Mouse (Mus musculus) embryonic facial prominence, embryonic 12.5 days (tissue): ENCODE data around the gene Sun2. TPM values are rescaled to one million over a fixed set of nuclear protein-coding genes. Genes with fewer than 3 reads are reported as not detected.

Source experiments
- ATAC-seq: fragments of 200-750 bp; cut with Nextera tagmentation; 2 replicates; pipeline ENCODE4 v1.8.0; 2017; ENCODE audit not compliant: insufficient number of reproducible peaks, insufficient read depth, low FRiP score, low TSS enrichment
- H3K27ac ChIP-seq: fragments of 300-500 bp; sonication (generic); 2 replicates; pipeline ENCODE4 v1.5.1; 2016; ENCODE audit warnings: mild to moderate bottlenecking
- H3K27me3 ChIP-seq: fragments of 300-500 bp; sonication (generic); 2 replicates; pipeline ENCODE4 v1.6.1; 2016; ENCODE audit warnings: mild to moderate bottlenecking, moderate library complexity
- H3K36me3 ChIP-seq: fragments of 300-500 bp; sonication (generic); 2 replicates; pipeline ENCODE4 v1.6.1; 2016; ENCODE audit warnings: mild to moderate bottlenecking
- H3K4me1 ChIP-seq: fragments of 300-500 bp; sonication (generic); 2 replicates; pipeline ENCODE4 v1.6.1; 2016
- H3K4me2 ChIP-seq: fragments of 300-500 bp; sonication (generic); replicated peaks from 2 replicates; pipeline ENCODE4 v1.6.1; 2016; ENCODE audit warnings: mild to moderate bottlenecking, moderate library complexity
- H3K4me3 ChIP-seq: fragments of 300-500 bp; sonication (generic); 2 replicates; pipeline ENCODE4 v1.5.1; 2016; ENCODE audit warnings: mild to moderate bottlenecking
- H3K9ac ChIP-seq: fragments of 300-500 bp; sonication (generic); 2 replicates; pipeline ENCODE4 v1.6.1; 2016; ENCODE audit warnings: mild to moderate bottlenecking, moderate library complexity
- H3K9me3 ChIP-seq: fragments of 300-500 bp; sonication (generic); 2 replicates; pipeline ENCODE4 v1.6.1; 2016; ENCODE audit warnings: mild to moderate bottlenecking, moderate library complexity
- WGBS: fragments of 180-500 bp; shearing (Covaris S2); methylation state at CpG from one replicate; pipeline ENCODE4 v1.1.7; 2016; 5-methylcytosine and 5-hydroxymethylcytosine counted together
- polyA plus RNA-seq: library from polyadenylated mRNA; unstranded; fragments of >200 nt; fragmentation: Nextera tagmentation; extraction: Ambion mirVana; gene quantifications from 2 replicates; pipeline ENCODE4 v1.2.1, GENCODE M21; 2016

The Sun2 gene
- 6.0 and 6.2 TPM in 2 replicates for polyA plus RNA-seq

- H3K4me2 ChIP-seq: peak within 1 kb of the TSS; percentile 85
- peak; percentile 87 for ATAC-seq
- under 1% methylated on average over 87 of the region's 93 CpGs for WGBS
- H3K4me1 ChIP-seq: peaks cover 17% of the 10 kb centered on the region; the same call in 1 of the 2 replicates
- peaks cover 25% of the 10 kb centered on the region for H3K36me3 ChIP-seq
- no peaks in the 10 kb centered on the region for H3K9me3 ChIP-seq
- peak within 1 kb of the TSS; percentile 94 for H3K9ac ChIP-seq
- H3K27me3 ChIP-seq: no peaks in the 10 kb centered on the region
- H3K27ac ChIP-seq: peak within 1 kb of the TSS; percentile 63; the same call in 1 of the 2 replicates
- peak within 1 kb of the TSS; percentile 89 for H3K4me3 ChIP-seq
Measured at GRCm38 (mm10) chr15:79741921-79742705, at the start of gene Sun2. TSS of gene Sun2 (minus strand) at chr15:79742536.

DNA sequence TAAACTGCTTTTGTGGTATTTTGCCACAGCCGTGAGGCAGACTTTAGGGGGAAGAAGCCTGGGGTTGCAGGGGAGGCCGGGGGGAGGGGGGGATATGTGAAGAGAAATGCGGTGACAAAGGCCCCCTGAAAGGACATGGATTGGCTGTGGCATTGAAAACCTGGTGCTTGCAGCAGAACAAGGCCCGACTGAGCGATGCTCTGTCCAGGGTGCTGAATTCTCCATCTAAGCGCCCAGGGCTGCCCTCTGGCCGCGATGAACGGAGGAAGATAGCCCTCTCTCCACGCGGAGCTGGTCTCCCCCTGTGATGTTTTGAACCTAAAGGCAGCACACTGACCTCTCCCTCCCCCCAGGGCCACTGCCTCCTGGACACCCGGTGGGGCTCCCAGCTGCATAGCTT lies 49.2 kb upstream of the Sun2 start:
- no peak overlapping the region for H3K4me3 ChIP-seq
- H3K9me3 ChIP-seq: no peaks in the 10 kb centered on the region
- no peak overlapping the region for H3K27ac ChIP-seq
- H3K9ac ChIP-seq: no peak overlapping the region
- WGBS: 4% methylated on average over 12 of the region's 12 CpGs
- ATAC-seq: no peak
- H3K36me3 ChIP-seq: no peaks in the 10 kb centered on the region
- H3K4me2 ChIP-seq: no peak overlapping the region
- H3K27me3 ChIP-seq: peaks cover 14% of the 10 kb centered on the region
- H3K4me1 ChIP-seq: no peaks in the 10 kb centered on the region

DNA sequence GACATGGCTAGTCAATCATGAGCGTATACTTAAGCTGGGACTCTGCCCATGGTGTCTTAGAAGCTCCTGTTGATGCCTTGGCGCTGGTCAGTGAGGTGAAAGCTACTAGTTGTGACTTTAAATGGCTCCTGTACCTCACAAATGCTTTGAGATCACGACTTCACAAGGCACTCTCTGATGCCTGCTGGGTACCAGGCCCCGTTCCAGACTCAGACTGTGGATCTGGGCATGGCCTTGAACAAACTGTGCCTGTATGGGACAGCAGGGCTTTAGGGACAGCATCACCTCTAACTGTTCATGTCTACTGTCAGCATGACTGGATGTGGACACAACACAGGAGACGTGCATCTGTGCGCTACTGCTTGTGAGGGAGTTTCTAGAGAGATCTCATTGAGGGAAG lies 48.6 kb upstream of the Sun2 start:
- no peak overlapping the region for H3K4me2 ChIP-seq
- H3K27ac ChIP-seq: no peak overlapping the region
- H3K4me3 ChIP-seq: no peak overlapping the region
- H3K4me1 ChIP-seq: no peaks in the 10 kb centered on the region
- no peaks in the 10 kb centered on the region for H3K36me3 ChIP-seq
- no peak for ATAC-seq
- no peaks in the 10 kb centered on the region for H3K9me3 ChIP-seq
- 84% methylated on average over 6 of the region's 6 CpGs for WGBS
- H3K27me3 ChIP-seq: peaks cover 14% of the 10 kb centered on the region
- no peak overlapping the region for H3K9ac ChIP-seq

DNA sequence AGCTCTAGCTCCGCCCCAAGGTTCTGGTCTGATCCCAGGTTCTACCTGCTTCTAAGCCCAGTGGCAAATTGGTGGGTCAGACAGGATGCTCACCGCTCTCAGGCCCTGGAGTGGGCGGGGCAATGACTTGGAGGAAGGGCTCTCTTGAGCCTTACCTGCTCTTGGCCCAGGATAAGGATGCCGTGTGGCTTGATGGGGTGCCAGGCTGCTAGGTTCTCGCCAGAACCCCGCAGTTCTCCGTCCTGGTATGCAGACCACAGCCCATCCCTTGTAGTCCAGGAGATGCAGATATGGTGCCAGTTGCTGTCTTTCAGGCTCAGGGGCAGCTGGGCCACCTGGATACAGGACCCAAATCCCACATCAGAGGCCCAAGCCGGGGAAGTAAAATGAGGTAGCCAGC lies 47.8 kb upstream of the Sun2 start:
- ATAC-seq: no peak
- peaks cover 14% of the 10 kb centered on the region for H3K27me3 ChIP-seq

GRCm38 (mm10) chr15:79787815-79788214 lies 45.5 kb upstream of the Sun2 start:
- no peak for ATAC-seq
- no peak overlapping the region for H3K4me2 ChIP-seq
- no peak overlapping the region for H3K27ac ChIP-seq
- H3K4me1 ChIP-seq: no peaks in the 10 kb centered on the region
- H3K9ac ChIP-seq: no peak overlapping the region
- no peaks in the 10 kb centered on the region for H3K36me3 ChIP-seq
- H3K27me3 ChIP-seq: peaks cover 9% of the 10 kb centered on the region; the same call in 1 of the 2 replicates
- no peaks in the 10 kb centered on the region for H3K9me3 ChIP-seq
- H3K4me3 ChIP-seq: no peak overlapping the region
- 57% methylated on average over 8 of the region's 8 CpGs for WGBS

More for the DNA sequence above, 47.8 kb upstream of the Sun2 start:
- H3K9ac ChIP-seq: no peak overlapping the region
- no peak overlapping the region for H3K27ac ChIP-seq
- no peaks in the 10 kb centered on the region for H3K9me3 ChIP-seq
- H3K4me3 ChIP-seq: no peak overlapping the region
- no peak overlapping the region for H3K4me2 ChIP-seq
- WGBS: 50% methylated on average over 8 of the region's 8 CpGs
- H3K36me3 ChIP-seq: no peaks in the 10 kb centered on the region
- no peaks in the 10 kb centered on the region for H3K4me1 ChIP-seq

GRCm38 (mm10) chr15:79785056-79785455 lies 42.7 kb upstream of the Sun2 start:
- H3K4me1 ChIP-seq: no peaks in the 10 kb centered on the region
- 63% methylated on average over 1 of the region's 1 CpGs for WGBS
- H3K27ac ChIP-seq: no peak overlapping the region
- H3K4me2 ChIP-seq: no peak overlapping the region
- peaks cover 4% of the 10 kb centered on the region; the same call in 1 of the 2 replicates for H3K27me3 ChIP-seq
- no peaks in the 10 kb centered on the region for H3K36me3 ChIP-seq
- ATAC-seq: no peak
- H3K4me3 ChIP-seq: no peak overlapping the region
- no peaks in the 10 kb centered on the region for H3K9me3 ChIP-seq
- no peak overlapping the region for H3K9ac ChIP-seq

DNA sequence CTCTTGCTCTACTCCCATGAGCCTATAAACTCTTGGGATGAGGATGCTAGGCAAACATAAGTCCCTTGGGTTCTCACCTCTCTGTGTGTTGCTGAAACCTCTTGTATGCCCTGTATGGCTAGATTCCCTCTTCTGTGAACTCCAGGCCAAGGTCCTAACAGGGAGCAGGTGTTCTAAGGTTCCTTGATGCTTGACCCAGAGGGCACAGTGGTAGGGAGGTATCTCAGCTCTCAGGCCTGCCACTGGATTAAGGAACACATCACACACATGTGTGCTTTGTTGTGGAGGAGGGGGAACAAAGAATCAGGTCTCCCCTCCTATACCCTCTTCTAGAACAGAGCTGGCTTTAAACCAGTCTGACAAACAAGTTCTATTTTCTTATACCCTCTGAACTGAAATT lies 35.4 kb upstream of the Sun2 start, which contains the start of gene Dnal4:
Dnal4 (minus strand) TSS at position 101 of the 400 bp plus-strand sequence.
- no peak within 1 kb of the TSS for H3K4me2 ChIP-seq
- H3K27me3 ChIP-seq: no peaks in the 10 kb centered on the region
- ATAC-seq: no peak
- no peak within 1 kb of the TSS for H3K27ac ChIP-seq
- H3K9ac ChIP-seq: no peak within 1 kb of the TSS
- no peak within 1 kb of the TSS for H3K4me3 ChIP-seq
- H3K36me3 ChIP-seq: no peaks in the 10 kb centered on the region
- H3K9me3 ChIP-seq: no peaks in the 10 kb centered on the region
- peaks cover 15% of the 10 kb centered on the region for H3K4me1 ChIP-seq

- Histone ChIP-seq H3K27ac (no peak overlapping the region), H3K4me3 (no peak overlapping the region), H3K36me3 (no peaks in the 10 kb centered on the region), H3K9me3 (no peaks in the 10 kb centered on the region), H3K4me2 (no peak overlapping the region), H3K27me3 (no peaks in the 10 kb centered on the region), H3K4me1 (peaks cover 15% of the 10 kb centered on the region), H3K9ac (no peak overlapping the region)
- 72% methylated on average over 7 of the region's 7 CpGs for WGBS
- ATAC-seq: no peak
Measured at GRCm38 (mm10) chr15:79775662-79776061, 33.3 kb upstream of the Sun2 start.

DNA sequence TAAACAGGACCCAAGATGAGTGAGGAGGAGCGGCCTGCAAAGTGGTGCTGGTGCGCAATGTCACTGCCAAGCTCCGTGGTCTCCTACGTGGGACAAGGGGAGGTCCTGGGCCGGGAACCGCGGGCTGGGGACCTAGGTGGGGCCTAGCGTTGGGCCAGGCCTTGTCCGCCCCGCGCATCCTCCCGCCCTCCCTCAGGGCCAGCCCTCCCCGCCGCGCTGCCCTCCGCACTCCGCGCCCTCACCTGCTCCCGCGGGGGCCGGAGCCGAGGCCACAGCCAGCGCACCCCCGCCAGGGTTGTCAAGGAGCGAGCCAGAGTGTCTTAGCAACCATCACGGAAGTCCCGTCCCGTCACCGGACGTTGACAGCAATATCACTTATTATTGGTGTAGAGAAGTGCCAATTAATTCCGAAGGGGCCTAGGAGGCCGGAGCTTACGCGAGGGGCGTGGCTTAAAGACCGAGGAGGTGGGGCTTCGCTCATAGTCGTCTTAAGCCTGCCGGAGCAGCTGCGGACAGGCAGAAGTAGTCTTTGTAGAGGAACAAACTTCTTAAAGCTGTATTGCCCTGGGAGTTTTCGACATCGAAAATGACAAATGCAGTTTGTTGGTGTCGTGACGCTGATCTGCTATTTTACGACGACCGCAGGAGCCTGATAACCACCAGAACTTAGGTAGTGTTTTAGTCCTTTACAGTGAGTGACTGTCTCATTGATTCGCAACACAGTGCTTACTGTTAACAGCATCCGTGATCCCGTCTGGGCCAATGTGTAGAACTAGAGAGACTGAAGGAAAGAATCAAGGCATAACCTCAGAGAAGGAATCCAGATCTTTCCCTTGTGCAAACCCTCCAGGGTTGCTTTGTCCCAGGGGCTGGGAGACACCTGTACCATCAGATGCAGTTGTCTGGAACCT lies 32.0 kb upstream of the Sun2 start:
- Histone ChIP-seq H3K4me2 (peak overlapping the region; percentile 70), H3K9me3 (no peaks in the 10 kb centered on the region), H3K36me3 (no peaks in the 10 kb centered on the region), H3K27me3 (no peaks in the 10 kb centered on the region), H3K9ac (peak overlapping the region; percentile 80), H3K4me3 (peak overlapping the region; percentile 89), H3K27ac (peak overlapping the region; percentile 55; the same call in 1 of the 2 replicates), H3K4me1 (peaks cover 15% of the 10 kb centered on the region)
- peak; percentile 98 for ATAC-seq
- under 1% methylated on average over 50 of the region's 50 CpGs for WGBS

DNA sequence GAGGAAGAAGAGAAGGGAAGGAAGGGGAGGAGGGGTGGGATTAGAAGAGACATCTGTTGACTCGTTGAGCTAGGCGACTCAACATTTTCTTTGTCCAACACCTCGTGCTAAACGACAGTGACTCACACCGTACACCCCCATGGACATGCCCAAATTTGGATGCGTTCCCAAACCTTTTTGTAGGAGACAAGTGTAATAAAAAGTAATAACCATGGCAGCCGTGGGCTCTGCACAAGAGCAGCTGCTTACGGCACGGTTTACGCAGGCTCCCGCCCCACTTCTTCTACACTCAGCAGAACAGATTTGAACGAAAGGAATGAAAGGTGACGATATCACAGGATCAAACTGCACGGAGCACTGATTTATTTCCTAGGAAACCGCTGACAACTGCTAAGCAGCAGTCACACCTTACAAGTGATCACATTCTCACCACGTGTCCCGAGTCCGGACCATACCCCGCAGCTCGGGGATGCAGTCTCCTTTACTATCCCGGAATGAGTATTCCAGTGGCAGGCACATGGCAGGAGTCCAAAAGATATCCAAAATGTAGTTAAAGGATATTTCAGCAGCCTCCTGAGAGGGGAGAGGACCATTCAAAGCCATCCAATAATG lies 28.4 kb upstream of the Sun2 start:
- Histone ChIP-seq H3K9me3 (no peaks in the 10 kb centered on the region), H3K4me2 (no peak overlapping the region)
- 90% methylated on average over 21 of the region's 21 CpGs for WGBS

GRCm38 (mm10) chr15:79768302-79768701 lies 26.0 kb upstream of the Sun2 start:
- H3K9me3 ChIP-seq: no peaks in the 10 kb centered on the region
- no peaks in the 10 kb centered on the region for H3K27me3 ChIP-seq
- 65% methylated on average over 6 of the region's 6 CpGs for WGBS
- no peak overlapping the region for H3K4me2 ChIP-seq
- H3K4me1 ChIP-seq: peaks cover 4% of the 10 kb centered on the region
- H3K27ac ChIP-seq: no peak overlapping the region
- H3K9ac ChIP-seq: no peak overlapping the region
- no peak overlapping the region for H3K4me3 ChIP-seq
- H3K36me3 ChIP-seq: peaks cover 19% of the 10 kb centered on the region
- no peak for ATAC-seq

More for the DNA sequence above, 28.4 kb upstream of the Sun2 start:
- no peaks in the 10 kb centered on the region for H3K27me3 ChIP-seq
- no peak overlapping the region for H3K9ac ChIP-seq
- ATAC-seq: no peak
- no peak overlapping the region for H3K27ac ChIP-seq
- no peaks in the 10 kb centered on the region for H3K36me3 ChIP-seq
- peaks cover 15% of the 10 kb centered on the region for H3K4me1 ChIP-seq
- H3K4me3 ChIP-seq: no peak overlapping the region
